Mouse (Mus musculus) gastrocnemius, postnatal 4 days (tissue): ENCODE results near the gene Gaa. TPM values are rescaled to one million over a fixed set of nuclear protein-coding genes. Genes with fewer than 3 reads are reported as not detected.
A peak's percentile ranks its signal among the peaks of the same experiment; 100 is the strongest.
"Not testable (repeated sequence)": the region's sequence is repeated elsewhere in the genome, so short reads cannot be mapped to it uniquely, and the experiment has no call there.

Experiments
- DNase-seq, 2 experiments: peaks; one replicate each; pipeline ENCODE4 v3.0.0; 2021 to 2022; ENCODE audit warnings: low spot score in 2 of 2, mixed read lengths in 2 of 2
- total RNA-seq, 2 experiments: library from RNA; stranded (reverse); gene quantifications; 2 replicates each; pipeline ENCODE4 v1.2.3; 2021

The Gaa gene
- total RNA-seq, 2 experiments from 2014 or later, result 59.2 to 69.4 TPM

DNA sequence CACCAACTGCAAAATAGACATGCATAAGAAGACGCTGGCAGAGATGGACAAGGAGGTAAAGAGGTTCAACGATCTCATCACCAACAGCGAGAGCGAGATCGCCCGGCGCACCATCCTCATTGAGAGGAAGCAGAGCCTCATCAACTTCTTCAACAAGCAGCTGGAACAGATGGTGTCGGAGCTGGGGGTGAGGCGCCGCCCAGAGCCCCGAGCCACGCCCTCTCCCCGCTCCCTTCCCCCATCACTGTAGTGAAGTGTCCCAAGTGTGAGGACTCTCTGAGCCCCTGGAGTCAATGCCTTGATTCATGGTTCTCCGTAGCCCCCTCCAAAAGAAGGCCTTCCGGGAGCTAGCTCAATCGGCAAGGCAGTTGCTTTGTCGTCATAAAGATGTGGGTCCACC is 16.7 kb upstream of the Gaa start:
- DNase-seq, result no peak

DNA sequence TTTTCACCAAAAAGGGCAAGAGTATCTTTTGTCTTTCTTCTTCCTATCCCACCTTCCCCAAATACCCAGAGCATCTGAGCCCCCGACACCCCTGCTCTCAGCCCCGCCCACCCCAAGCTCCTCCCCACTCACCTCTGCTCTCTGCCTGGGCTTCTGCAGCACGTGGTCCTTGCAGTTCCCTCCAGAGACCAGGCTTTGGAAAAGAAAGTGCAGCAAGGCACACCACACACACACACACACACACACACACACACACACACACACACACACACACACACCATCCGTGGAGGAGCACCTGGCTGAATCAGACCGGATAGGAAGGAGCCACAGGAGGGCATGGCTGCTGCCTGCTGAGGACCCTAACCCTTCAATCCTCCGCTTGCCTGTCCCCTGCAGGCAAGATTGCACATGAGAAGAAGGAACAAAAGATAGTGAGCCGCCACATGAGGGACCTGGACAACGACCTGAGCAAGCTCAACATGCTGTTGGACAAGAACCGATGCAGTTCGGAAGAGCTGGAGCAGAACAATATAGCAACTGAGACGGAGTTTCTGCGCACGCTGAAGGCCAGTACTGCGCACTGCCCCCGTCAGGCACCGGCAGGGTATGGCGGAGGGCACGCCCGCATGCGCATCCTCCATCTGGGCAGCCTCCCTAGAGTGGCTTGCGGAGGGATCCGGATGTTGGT is 14.7 kb upstream of the Gaa start:
- DNase-seq, result peak in 1 of 2 experiments; percentile 46

DNA sequence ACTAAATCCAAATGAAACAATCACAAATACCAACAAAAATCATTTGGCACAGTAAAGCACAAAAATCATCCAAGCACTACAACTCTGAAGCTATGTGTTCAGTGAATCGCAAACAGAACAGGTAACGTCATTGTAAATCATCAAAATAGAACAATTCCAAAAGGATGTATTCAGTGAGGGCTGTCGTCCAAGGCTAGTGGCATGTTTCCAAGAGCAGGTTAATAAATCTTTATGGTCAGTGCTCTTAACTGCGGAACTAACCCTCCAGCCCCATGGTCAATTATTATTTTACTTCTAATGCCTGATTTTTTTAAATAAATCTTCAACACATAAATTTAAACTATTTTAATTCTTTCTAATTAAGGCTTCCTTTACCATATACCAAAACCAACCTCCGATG is 11.1 kb upstream of the Gaa start:
- not testable (repeated sequence) for DNase-seq

DNA sequence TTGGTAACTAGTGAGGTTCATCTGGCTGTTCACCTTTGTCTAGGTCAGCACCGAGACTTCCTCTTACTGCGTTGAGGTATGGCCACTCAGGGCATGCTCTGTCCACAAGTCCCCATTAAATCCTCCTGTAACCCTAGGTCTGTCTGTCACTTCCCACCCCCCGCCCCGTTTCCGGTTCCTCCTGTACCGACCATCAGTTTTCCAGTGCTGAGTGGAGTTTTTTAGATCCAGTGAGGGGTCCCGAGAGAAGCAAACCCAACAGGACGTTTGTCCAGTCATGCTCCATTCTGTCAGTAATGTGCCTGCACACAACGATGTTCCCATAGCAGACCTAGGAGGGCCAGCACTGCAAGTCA is 9.5 kb upstream of the Gaa start:
- no peak for DNase-seq

DNA sequence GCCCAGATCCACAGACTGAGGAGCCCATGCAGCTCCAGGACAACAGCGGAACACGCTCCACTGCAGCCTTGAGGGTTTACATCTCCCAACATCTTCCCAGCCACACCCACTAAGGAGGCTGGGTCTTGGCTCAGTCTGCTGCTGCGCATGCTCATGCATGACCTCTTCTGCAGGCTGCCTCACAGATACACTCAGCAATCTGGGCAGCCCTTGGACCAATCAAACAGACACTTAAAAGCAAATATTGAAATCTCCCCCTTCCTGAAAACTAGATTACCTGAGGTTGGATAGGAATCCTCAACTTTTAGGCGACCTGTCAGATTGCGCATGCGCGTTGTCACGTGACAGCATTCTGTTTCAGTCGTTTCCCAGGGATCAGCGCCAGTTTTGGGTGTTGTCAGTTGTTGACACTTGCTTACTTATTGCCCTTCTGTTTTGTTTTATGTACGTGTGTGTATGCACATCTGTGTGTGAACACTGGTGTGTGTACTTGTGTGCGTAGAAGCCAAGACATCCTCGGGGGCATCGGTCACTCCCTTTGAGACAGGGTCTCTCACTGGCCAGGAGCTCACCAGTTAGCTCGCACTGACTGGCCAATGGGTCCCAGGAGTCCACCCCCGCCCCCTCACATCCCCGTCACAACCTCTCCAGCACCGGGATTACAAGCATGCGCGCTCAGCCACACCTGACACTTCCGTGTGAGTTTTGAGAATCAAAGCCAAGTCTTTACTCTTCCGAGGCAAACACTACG is 8.9 kb upstream of the Gaa start:
- peak in 1 of 2 experiments; percentile 59 for DNase-seq

DNA sequence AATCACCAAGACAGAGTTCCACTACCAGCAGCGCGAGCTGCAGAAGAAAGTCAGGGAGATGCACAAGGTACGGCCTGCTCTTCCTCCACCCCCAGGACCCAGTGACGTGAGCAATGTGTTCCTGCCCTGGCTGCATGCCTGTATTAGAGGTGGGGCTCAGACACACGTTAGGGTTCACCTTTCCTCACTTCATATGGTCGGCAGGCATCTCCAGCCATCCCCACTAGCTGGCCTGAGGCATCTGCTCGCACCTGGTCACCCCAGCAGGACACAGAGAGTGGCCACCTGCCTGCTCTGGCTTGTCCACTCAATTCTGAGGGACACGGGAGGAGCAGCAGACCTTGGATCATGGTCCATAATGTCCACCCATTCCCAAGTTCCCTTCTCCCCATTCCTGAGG is 7.7 kb upstream of the Gaa start:
- DNase-seq, result no peak

DNA sequence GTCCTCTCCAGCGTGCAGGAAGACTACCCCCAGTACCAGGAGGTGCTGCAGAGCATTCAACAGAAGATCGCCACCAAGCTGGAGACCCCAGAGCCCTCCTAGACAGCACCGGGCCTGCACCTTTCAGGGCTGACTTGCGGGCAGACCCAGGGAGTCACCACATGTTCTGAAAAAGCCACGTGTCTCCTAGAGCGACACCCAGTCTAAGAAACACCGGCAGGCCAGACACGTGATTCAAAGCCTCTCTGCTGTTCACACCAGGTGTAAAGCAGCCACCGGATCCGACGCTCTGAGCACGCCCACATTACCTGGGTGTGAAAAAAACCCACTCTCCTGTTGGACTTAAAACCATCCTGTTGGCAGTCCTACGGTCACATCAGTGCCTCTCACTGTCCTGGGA is 3.3 kb upstream of the Gaa start:
- DNase-seq, result no peak

DNA sequence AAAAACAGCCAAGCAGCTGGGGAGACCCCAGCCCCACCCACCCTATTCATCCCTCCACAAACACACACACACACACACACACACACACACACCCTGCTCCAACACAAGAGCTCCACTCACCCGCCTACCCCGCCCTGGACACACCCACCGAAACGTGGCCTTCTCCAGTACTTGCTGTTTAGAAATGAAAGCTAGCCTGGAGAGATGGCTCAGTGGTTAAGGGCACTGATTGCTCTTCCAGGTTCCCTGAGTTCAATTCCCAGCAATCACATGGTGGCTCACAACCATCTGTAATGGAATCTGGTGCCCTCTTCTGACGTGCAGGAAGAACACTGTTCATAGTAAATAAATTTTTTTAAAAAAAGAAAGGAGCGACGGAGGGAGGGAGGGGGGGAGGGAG is 1.9 kb upstream of the Gaa start:
- no peak for DNase-seq

DNA sequence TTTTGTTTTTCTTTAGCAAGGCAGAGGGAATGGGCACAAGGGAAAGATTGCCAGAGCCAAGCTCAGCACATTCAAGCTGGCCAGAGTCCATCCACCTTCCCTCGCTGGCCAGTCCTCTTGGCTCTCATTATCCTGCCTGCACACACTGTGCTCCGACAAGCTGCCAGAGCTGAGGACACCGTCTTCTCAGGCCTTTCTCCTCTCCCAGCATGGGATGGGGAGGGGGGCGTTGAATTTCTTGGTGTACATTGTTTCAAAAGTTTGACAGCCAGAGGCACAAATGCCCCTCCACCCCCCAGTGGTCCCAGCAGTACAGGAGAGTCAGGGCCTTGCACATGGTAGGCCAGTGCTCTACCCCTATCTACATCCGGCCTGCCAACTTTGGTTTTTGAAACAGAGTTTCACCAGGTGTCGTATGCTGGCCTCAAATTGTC is 429 bp upstream of the Gaa start:
- DNase-seq, result no peak

DNA sequence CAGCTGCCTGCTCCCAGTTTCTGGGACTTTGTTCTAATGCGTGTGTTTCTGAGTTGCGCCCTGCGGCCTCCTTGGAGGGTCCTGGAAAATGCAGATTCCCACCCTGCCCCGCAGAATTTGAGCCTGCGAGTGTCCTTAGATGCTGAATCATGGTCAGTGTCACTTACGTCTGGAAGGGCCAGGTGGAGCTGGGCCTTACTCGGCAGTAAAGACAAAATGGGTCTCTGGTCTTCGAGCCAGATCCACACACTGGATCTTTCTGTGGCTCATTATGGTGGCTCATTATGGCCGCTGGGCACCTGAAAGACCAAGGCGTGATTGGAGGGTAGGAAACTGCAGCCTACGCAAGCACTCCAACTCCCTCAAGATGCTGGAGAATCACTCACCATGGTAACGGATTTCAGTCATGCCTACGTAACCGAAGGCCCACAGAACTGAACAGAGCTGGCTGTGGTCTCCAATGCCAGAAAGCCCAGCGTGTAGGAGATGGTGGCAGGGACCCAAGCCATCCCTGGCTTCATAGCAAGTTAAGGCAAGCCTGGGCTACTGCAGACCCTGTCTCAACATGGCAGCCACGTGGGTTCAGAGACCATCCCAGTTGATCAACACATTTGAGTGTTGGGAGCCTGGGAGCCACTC is 989 bp downstream of the Gaa start:
- DNase-seq, result no peak

DNA sequence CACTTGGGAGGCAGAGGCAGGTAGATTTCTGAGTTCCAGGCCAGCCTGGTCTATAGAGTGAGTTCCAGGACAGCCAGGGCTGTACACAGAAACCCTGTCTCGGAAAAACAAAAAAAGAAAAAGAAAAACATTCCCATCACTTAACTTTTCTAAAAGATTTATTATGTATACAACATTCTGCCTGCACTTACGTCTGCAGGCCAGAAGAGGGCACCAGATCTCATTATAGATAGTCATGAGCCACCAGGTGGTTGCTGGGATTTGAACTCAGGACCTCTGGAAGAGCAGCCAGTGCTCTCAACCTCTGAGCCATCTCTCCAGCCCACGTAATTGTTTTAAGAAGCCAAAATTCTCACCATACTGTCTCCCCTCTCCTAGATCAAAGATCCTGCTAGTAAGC is 4.8 kb downstream of the Gaa start:
- DNase-seq, result not testable (repeated sequence)

DNA sequence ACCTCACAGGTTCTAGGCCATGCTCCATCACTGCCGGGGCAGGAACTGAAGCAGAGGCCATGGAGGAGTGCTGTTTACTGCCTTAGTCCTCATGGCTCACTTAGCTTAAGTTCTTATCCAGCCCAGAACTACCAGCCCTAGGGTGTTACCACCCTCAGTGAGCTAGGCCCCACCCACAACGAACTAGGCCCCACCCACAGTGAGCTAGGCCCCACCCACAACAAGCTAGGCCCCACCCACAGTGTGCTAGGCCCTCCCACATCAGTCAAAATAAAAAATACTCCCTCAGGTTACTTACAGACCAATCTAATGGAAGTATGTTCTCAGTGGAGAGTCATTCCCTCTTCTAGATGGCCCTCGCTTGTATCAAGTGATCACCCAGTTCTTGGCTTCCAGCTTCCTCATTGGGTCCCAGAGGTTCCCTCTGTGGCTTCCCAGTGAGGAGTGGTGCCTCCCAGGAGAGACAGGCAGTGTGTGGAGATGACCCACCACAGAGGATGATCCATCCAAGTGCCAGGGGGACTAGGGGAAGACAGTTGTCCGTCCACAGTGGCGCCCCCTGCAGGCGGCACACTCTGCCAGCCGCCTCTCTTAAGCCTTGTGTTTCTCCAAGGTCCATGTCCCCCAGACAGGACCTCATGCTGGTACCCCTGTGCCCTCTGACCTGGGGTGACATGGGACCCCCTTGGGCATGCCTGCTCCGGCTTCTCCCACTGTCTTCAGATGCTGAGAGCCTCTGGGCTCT is 5.7 kb downstream of the Gaa start:
- no peak for DNase-seq

DNA sequence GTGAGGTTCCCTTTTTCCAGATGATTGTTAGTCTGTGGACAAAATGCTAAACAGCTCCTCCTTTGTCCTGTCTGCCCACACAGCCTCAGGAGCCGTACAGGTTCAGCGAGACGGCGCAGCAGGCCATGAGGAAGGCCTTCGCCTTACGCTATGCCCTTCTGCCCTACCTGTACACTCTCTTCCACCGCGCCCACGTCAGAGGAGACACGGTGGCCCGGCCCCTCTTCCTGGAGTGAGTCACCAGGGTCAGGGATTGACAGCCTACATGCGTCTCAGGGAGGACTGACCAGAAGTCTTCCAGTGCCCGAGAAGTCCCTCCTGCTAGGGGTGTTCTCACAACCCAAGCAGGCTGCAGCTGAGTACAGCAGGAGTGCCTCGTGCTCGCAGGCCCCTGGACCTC is 13.3 kb downstream of the Gaa start:
- DNase-seq, result no peak

DNA sequence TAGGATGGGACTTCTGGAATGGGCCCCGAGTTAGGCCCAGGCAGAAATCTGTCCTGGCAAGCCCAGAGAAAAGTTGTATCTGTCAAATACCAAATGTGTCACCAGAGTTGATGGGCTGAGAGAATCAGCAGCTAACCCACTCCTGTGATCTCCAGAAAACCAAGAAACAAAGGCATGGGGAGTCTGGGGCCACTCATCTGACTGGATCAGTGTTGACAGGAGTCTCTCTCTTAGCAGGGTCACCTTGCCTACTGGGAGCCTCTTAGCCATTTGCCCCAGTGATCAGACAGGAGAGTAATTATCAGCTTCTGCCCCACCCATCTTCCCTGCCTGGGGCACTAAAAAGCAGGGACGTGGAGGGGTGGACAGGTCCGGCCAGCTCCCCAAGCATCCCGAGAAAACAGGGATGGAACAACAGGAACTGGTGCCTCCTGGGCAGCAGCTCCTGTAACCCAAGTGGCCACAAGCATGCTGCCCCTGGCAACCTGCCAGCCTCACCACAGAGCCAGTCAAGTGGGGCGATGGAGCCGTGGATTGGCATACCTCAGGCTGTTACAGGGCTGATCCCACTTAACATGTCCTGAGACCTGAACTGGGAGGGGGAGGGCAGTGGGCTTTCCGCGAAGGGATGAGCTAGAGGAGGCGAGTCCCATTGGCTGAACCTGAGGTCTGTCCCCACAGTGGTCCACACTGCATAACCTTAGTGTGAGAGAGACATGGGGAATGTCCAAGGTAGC is 18.3 kb downstream of the Gaa start:
- DNase-seq, result no peak

DNA sequence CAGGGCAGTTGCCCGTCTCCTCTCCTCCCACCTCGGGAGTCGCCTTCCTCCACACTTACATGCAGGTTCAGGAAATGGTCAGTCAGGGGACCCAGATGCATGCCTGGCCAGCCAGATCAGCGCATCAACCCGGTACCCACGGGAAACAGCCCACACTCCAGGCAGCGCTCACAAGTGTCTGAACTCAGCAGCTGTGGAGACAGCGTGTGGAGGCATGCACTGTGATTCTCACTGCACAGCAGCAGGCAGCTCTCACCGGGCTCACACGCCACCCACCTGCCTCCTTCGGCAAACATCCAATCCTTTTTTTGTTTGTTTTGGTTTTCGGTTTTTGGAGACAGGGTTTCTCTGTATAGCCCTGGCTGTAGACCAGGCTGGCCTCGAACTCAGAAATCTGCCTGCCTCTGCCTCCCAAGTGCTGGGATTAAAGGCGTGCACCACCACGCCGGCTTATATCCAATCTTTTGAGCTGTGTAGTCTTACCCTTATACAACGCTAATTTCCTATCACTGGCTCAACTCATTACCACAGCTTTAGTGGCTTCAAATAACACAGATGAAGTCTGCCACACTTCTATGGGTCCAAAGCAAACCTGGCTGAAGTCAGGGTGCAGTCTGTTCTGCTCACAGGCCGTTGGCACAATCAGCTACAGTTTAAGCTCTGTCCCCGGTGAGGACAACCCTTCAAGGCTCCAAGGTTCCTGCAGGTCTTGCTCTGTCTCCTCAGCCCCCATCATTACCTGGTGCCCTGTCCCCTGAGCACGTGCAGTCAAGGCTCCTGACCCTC is 19.7 kb downstream of the Gaa start:
- DNase-seq, result no peak

DNA sequence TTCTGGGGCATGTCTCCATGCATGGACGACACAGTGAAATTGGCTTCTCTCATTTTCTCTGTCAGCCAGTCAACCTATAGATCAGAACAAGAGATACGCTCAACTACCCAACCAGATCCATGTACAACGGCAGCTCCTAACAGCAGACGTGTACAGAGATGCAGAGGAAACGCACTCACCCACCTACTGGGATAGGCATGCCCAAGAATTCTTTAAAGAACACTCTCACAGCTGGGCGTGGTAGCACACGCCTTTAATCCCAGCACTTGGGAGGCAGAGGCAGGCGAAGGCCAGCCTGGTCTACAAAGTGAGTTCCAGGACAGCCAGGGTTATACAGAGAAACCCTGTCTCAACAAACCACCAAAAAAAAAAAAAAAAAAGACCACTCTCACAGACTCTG is 25.2 kb downstream of the Gaa start:
- not testable (repeated sequence) for DNase-seq

DNA sequence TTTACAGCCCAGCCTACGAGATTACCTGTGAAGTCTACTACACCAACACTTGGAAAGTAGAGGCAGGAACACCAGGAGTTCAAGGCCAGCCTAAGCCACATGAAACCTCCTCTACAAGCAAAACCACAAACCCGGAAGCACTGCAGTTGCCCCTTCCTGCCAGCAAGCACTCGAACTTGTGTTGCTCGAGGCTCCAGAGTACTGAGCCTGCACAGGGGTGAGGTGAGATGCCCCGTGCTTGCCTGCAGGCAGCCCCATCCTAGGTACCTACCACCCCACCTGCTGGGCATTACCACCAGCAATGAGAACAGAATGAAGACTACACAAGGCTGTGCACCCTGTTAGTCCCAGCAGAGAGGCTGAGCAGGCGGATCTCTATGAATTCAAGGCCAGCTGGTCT is 30.3 kb downstream of the Gaa start:
- DNase-seq, result no peak

DNA sequence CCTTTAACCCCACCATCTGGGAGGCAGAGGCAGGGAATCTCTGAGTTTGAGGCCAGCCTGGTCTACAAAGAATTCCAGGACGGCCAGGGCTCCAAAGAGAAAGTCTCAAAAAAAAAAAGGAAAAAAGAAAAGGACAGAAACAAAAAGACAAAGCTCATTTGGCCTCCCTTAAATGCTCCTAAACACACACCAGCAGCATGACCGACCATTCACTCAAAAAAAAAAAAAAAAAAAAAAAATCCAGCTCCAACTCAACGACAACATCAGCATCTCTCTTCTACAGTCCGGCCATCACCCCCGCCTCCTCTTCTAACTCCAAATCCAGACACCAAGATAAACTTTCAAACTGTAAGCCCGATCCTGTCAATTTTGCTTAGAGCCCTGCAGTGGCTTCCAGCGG is 31.2 kb downstream of the Gaa start:
- no peak for DNase-seq

DNA sequence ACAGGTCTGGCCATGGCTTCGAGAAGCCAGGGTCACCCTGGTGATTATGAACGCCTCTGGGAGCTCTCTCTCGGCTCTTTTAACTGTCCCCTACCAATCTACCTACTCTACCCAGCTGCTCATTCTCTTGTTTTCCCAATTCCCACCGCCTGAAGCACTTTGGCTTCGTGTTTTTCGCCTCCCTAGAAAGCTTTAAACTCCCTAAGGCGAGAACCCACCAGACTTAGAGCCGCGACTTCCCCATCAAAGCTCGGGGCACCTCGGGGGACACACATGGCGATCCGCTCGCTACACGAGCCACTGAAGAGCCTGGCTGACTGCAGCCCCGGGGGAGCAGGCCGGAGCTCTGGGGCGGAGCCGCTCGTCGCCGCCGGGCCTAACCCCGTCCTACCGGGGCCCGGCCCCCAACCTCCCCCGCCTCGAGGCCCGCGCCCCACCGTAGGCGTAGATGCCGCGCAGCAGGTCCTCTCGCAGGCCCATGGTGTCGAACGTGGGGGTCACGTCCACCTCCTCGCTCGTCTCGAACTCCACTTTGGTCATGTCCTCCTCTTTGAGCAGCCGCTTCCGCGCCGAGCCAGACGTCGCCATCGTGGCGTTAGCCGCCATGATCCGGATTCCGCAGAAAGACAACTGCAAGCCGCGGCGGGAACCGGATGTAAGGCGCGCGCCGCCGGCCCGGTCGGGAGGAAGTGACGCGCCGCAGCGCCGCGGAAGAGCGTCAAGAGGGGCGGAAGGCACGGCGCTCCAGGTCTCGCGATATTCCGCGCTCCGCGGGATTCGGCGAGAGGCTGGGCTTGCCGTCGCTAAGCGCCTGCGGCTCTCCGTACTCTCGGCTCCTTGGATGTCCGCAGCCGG is 31.9 kb downstream of the Gaa start, which contains the start of gene Eif4a3:
Gene Eif4a3, minus strand, starts transcription at position 699 of the 855 bp plus-strand sequence.
- DNase-seq, result peak; percentile 97 to 98
